In genomic region chr9:44005305-44005704, GRCm38 (mm10) we compare ENCODE assay signal across 15 mouse cellular contexts.
"Had no signal": no experiment of that assay in that cellular context is flagged by ENCODE, and none has a peak within 500 bp of the region (broad histone marks: within the 10 kb centered on the region; RNA-seq: fewer than 3 reads in every experiment).

No protein-coding gene starts in this region.

- DNase-seq: gastrocnemius, adult 2 months; gastrocnemius, postnatal 10 days; gastrocnemius, postnatal 25 days; heart, adult 2 months; heart, postnatal 14 days; heart, postnatal 36 days; kidney, adult 11 months; kidney, adult 2 months; kidney, adult 9 months; kidney, postnatal 25 days; kidney, postnatal 4 days; liver; liver, embryonic 13.5 days had no signal

- ATAC-seq: hindbrain, postnatal 0 days; intestine, embryonic 16.5 days had no signal
